Mouse (Mus musculus) inflammation-experienced regulatory T-cells, adult 6 months (primary cell): ENCODE results near the gene Ackr4. TPM values are rescaled to one million over a fixed set of nuclear protein-coding genes. Genes with fewer than 3 reads are reported as not detected.
A peak's percentile ranks its signal among the peaks of the same experiment; 100 is the strongest.

ENCODE experiments used
- ATAC-seq: one replicate; pipeline ENCODE4 v1.8.0; 2017
- polyA plus RNA-seq, 3 experiments: library from polyadenylated mRNA; unstranded; fragments of 100-300 nt; shearing (Covaris generic); gene quantifications; one replicate each; pipeline ENCODE4 v1.2.1; 2017

Ackr4 gene
- polyA plus RNA-seq, 3 experiments from 2014 or later = 1.3 TPM; not detected in 2

DNA sequence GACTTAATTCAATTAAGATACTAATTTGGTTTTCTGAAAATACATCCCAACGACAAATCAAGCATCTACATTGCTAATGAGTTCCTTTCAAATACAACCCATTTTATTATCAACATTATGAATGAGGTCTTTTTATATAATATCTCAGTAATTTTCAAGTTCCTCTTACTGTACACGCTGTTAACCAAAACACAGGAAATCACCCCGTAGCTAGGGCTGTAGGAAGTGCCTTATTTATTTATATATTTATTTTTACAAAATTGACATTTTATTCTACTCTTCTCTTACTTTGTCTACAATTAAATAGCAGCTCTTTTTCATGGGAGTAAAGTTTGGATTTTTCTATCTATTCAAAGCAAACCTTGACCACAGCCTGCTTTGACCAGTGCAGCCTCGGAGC is 87.0 kb downstream of the Ackr4 start:
- ATAC-seq = no peak

DNA sequence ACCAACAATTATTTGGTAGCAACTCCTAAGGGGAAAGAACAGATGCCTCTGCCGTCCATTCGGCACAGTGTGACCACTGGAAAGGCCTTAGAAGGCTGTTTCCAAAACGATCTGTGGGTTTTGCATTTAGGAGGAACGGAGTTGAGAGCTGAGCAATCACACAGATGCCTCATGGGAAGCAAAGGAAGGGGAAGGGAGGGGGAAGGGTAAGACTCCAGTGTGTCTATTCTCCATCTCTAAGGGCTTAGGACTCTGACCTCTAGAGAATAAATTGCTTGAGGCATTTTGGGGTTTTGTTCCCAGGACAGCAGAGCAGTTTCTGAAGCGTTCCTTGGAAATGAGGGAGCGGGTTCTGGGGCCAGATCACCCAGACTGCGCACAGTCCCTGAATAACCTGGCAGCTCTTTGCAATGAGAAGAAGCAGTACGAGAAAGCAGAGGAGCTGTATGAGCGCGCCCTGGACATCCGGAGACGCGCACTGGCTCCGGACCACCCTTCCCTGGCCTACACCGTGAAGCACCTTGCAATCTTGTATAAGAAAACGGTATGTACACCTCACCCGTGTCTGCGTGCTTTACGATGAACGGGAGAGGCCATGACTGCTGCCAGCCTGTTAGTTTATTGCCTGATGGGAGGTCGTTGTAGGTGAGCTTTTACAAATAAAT is 87.6 kb downstream of the Ackr4 start:
- ATAC-seq = no peak

DNA sequence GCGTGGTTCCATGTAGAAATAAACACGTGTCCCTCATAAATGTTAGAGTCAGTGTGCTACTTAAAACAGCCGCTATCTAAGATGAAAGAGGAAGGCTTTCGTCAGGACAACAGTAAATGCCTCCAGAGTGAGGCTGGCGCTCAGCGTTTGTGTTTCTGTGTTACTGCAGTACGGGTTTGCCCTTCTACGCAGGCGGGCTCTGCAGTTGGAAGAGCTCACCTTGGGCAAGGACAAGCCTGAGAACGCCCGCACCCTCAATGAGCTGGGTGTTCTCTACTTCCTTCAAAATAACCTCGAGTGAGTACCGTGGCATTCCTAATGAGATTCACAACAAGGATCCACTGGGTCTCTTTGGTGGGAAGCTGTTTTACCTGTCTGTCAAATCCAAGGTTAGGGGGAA is 88.5 kb downstream of the Ackr4 start:
- ATAC-seq = no peak

DNA sequence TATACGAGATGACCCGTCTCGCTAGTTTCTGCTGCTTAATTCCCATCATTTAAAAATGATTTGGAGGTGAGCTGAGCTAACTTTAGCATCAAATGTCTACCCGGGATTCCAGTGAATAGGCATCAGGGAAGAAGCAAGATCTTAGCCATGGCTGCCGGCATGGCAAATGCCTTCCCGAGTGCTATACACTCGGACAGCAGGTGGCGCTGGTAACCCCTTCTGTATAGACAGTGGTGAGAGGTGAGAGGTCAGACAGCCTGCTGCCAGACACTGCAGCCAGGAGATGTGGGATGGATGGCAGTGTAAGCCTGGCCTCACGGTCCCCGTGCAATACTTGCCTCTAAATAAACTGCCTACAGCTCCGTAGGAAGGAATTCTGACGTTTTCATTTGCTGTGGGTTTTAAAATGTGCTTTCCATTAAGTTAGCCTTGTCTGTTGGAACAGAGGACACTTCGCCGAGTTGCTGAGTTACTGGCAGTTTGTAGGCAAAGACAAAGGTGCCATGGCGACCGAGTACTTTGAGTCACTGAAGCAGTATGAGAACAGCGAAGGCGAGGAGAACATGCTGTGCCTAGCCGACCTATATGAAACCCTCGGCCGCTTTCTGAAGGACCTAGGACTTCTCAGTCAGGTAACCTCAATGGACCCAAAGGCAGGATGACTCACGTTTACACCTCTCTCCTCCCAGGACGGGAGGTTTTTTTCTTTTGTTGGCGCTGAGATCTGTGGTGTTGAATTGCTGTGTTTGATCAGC is 91.3 kb downstream of the Ackr4 start:
- ATAC-seq = peak; percentile 64

DNA sequence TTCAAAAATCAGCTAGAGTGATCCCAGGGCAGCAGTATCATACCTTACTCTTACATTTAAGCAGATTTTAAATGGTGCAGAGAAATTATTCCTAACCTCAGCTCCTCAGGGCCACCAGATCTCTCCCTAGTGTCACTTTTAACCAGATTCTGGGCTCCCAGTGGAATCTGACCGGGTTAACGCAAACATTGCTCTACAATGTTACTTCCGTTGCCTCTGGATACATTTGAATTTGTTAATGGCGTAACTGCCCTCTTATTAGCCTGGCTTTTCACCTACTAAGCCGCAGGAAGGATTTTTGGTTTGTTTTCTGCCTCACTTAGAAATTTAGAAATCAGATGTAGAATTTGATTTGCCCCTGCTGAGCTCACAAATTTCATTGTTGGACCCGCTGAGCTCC is 92.0 kb downstream of the Ackr4 start:
- no peak for ATAC-seq

DNA sequence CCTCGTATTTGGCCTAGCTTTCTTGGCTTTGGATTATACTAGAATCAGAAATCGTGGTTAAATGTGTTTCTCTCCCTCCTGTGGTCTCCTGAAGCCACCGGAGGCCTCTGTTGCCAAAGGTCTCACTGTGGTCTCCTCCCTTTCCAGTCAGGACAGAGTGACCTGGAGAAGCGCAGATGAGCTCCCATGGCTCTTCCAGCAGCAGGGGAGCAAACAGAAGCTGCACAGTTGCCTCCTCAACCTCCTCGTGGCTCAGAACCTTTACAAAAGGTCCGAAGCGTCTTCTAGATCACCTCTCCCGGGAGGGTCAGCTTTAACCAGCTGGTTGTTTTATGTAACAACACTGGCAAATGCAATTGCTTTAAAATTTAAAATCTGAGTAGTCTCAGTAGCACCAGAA is 92.5 kb downstream of the Ackr4 start:
- ATAC-seq = no peak

Other genes starting within 250 kb of the Ackr4 start
- 1 to 10 TPM in 2 of 3 experiments, under 1 TPM in 1; 0.13 to 1.8 (median 1.1) TPM for gene Nphp3, start 124.4 kb downstream of the Ackr4 start, polyA plus RNA-seq
- not detected for gene Gm28305, start 86.3 kb downstream of the Ackr4 start, polyA plus RNA-seq
- gene Uba5, start 63.8 kb downstream of the Ackr4 start, polyA plus RNA-seq = 10 to 100 TPM; 12.2 to 13.2 (median 12.9) TPM
- gene Acad11, start 63.6 kb downstream of the Ackr4 start, polyA plus RNA-seq = 10 to 100 TPM in 1 of 3 experiments, 1 to 10 TPM in 2; 4.2 to 11.6 (median 4.6) TPM
- 10 to 100 TPM; 22.7 to 30.5 (median 30.3) TPM for gene Dnajc13, start 136.0 kb upstream of the Ackr4 start, polyA plus RNA-seq
- gene Acpp, start 210.8 kb upstream of the Ackr4 start, polyA plus RNA-seq = 1 to 10 TPM; 2.3 to 6.1 (median 2.3) TPM